Mouse (Mus musculus) embryonic stem cell, embryonic (primary cell): Measurements from ENCODE around the gene Ptprk.

Experiments
- CTCF ChIA-PET, 4 experiments: fragments of 300-600 bp in 2 of 4; fragments of 350-600 bp in 2 of 4; sonication (Branson Sonifier 250); formaldehyde crosslinking; loops; one replicate each; lab custom pipeline; 2022; ENCODE audit warnings: inconsistent platforms in 2 of 4; lab: Charles Lee
- POLR2A ChIA-PET, 4 experiments: fragments of 300-600 bp in 2 of 4; fragments of 350-600 bp in 2 of 4; sonication (Branson Sonifier 250); formaldehyde crosslinking; loops; one replicate each; lab custom pipeline; 2022; ENCODE audit warnings: antibody characterized with exemption in 4 of 4, inconsistent platforms in 1 of 4; lab: Charles Lee

Gene Ptprk

GRCm38 (mm10) chr10:28161306-28161705 lies 86.7 kb downstream of the Ptprk start:
- ChIA-PET CTCF (interaction anchor here in 1 of 4 experiments (0.9 kb wide), 1 partner anchor 37 kb away, joined by 3 read pairs; no protein-coding TSS in a partner anchor), POLR2A (no interaction called here)

- CTCF ChIA-PET, result no interaction called here
These were observed 89.6 kb downstream of the Ptprk start for GRCm38 (mm10) chr10:28164250-28164649.

GRCm38 (mm10) chr10:28164746-28165145 lies 90.1 kb downstream of the Ptprk start:
- CTCF ChIA-PET, result no interaction called here
- POLR2A ChIA-PET, result no interaction called here

More at GRCm38 (mm10) chr10:28164250-28164649, 89.6 kb downstream of the Ptprk start:
- POLR2A ChIA-PET, result no interaction called here

- CTCF ChIA-PET, result no interaction called here
- POLR2A ChIA-PET, result interaction anchor here in 2 of 4 experiments (0.7 to 1.5 kb wide), 6 partner anchors 9 to 237 kb away, joined by 3 to 6 read pairs (median 4); partner anchors contain the start of gene Ptprk (in 1 of the 2)
These were observed 92.0 kb downstream of the Ptprk start for GRCm38 (mm10) chr10:28166610-28167009.

GRCm38 (mm10) chr10:28167097-28167496 lies 92.5 kb downstream of the Ptprk start:
- ChIA-PET POLR2A (interaction anchor here in 2 of 4 experiments (0.7 to 1.5 kb wide), 6 partner anchors 8 to 237 kb away, joined by 3 to 6 read pairs (median 4); partner anchors contain the start of gene Ptprk (in 1 of the 2)), CTCF (no interaction called here)

GRCm38 (mm10) chr10:28171196-28171595 lies 96.6 kb downstream of the Ptprk start:
- CTCF ChIA-PET, result interaction anchor here in 1 of 4 experiments (0.6 kb wide), 1 partner anchor 123 kb away, joined by 3 read pairs; no protein-coding TSS in a partner anchor
- POLR2A ChIA-PET, result interaction anchor here in 1 of 4 experiments (0.5 kb wide), 1 partner anchor 14 kb away, joined by 3 read pairs; no protein-coding TSS in a partner anchor

GRCm38 (mm10) chr10:28178876-28179275 lies 104.3 kb downstream of the Ptprk start:
- ChIA-PET CTCF (no interaction called here), POLR2A (interaction anchor here in 2 of 4 experiments (0.9 to 1.5 kb wide), 4 partner anchors 9 to 103 kb away, joined by 3 to 5 read pairs (median 4); no protein-coding TSS in a partner anchor)

GRCm38 (mm10) chr10:28182081-28182480 lies 107.5 kb downstream of the Ptprk start:
- ChIA-PET CTCF (no interaction called here), POLR2A (no interaction called here)

- ChIA-PET CTCF (interaction anchor here in 1 of 4 experiments (0.7 kb wide), 1 partner anchor 17 kb away, joined by 3 read pairs; no protein-coding TSS in a partner anchor), POLR2A (interaction anchor here in 3 of 4 experiments (0.6 to 1.9 kb wide), 9 partner anchors 10 to 1772 kb away, joined by 3 to 10 read pairs (median 4); partner anchors contain the start of gene Ptprk (in 1 of the 3))
These were observed 110.1 kb downstream of the Ptprk start for GRCm38 (mm10) chr10:28184675-28185074.

GRCm38 (mm10) chr10:28185326-28185725 lies 110.7 kb downstream of the Ptprk start:
- ChIA-PET CTCF (interaction anchor here in 1 of 4 experiments (0.7 kb wide), 1 partner anchor 16 kb away, joined by 3 read pairs; no protein-coding TSS in a partner anchor), POLR2A (interaction anchor here (0.6 to 1.9 kb wide), 8 partner anchors 10 to 308 kb away, joined by 3 to 10 read pairs (median 4); partner anchors contain the start of gene Ptprk (in 1 of the 4))

- CTCF ChIA-PET, result no interaction called here
- POLR2A ChIA-PET, result interaction anchor here in 2 of 4 experiments (0.6 to 1.9 kb wide), 2 partner anchors 111 to 307 kb away, joined by 3 to 10 read pairs; partner anchors contain the start of gene Ptprk (in 1 of the 2)
These were observed 111.6 kb downstream of the Ptprk start for GRCm38 (mm10) chr10:28186018-28186800.

- CTCF ChIA-PET, result no interaction called here
- POLR2A ChIA-PET, result interaction anchor here in 1 of 4 experiments (1.2 kb wide), 1 partner anchor 12 kb away, joined by 3 read pairs; no protein-coding TSS in a partner anchor
These were observed 116.8 kb downstream of the Ptprk start for GRCm38 (mm10) chr10:28191440-28191839.

- ChIA-PET POLR2A (no interaction called here), CTCF (no interaction called here)
These were observed 119.0 kb downstream of the Ptprk start for GRCm38 (mm10) chr10:28193630-28194029.

- ChIA-PET POLR2A (interaction anchor here in 1 of 4 experiments (0.6 to 1.5 kb wide), 3 partner anchors 18 to 125 kb away, joined by 3 to 4 read pairs (median 3); no protein-coding TSS in a partner anchor), CTCF (no interaction called here)
These were observed 126.0 kb downstream of the Ptprk start for GRCm38 (mm10) chr10:28200609-28201008.

GRCm38 (mm10) chr10:28209394-28209793 lies 134.8 kb downstream of the Ptprk start:
- CTCF ChIA-PET, result no interaction called here
- POLR2A ChIA-PET, result no interaction called here

- POLR2A ChIA-PET, result interaction anchor here in 1 of 4 experiments (0.6 kb wide), 1 partner anchor 131 kb away, joined by 3 read pairs; no protein-coding TSS in a partner anchor
These were observed 137.5 kb downstream of the Ptprk start for GRCm38 (mm10) chr10:28212083-28212482.

GRCm38 (mm10) chr10:28215153-28215552 lies 140.5 kb downstream of the Ptprk start:
- ChIA-PET POLR2A (no interaction called here), CTCF (no interaction called here)

More at GRCm38 (mm10) chr10:28212083-28212482, 137.5 kb downstream of the Ptprk start:
- CTCF ChIA-PET, result no interaction called here

- CTCF ChIA-PET, result no interaction called here
- POLR2A ChIA-PET, result interaction anchor here in 2 of 4 experiments (0.5 to 2.0 kb wide), 5 partner anchors 15 to 233 kb away, joined by 3 to 6 read pairs (median 3); no protein-coding TSS in a partner anchor
These were observed 149.0 kb downstream of the Ptprk start for GRCm38 (mm10) chr10:28223602-28224001.

GRCm38 (mm10) chr10:28224376-28224775 lies 149.8 kb downstream of the Ptprk start:
- CTCF ChIA-PET, result no interaction called here
- POLR2A ChIA-PET, result interaction anchor here in 1 of 4 experiments (0.9 to 1.7 kb wide), 2 partner anchors 41 to 150 kb away, joined by 3 to 4 read pairs; partner anchors contain the start of gene Ptprk
